Mouse (Mus musculus) forebrain, embryonic 15.5 days (tissue): ENCODE data around the gene Folr1. TPM values are rescaled to one million over a fixed set of nuclear protein-coding genes. Genes with fewer than 3 reads are reported as not detected.
A peak's percentile ranks its signal among the peaks of the same experiment; 100 is the strongest.

Experiments used
- ATAC-seq: fragments of 200-750 bp; cut with Nextera tagmentation; replicated peaks from 2 replicates; pipeline ENCODE4 v1.8.0; 2017; ENCODE audit warnings: mild to moderate bottlenecking, moderate TSS enrichment, moderate library complexity
- H3K27ac ChIP-seq: fragments of 300-500 bp; sonication (generic); replicated peaks from 2 replicates; pipeline ENCODE4 v1.5.1; 2015; ENCODE audit warnings: mild to moderate bottlenecking, inconsistent platforms
- H3K27me3 ChIP-seq: fragments of 300-500 bp; sonication (generic); 2 replicates; pipeline ENCODE4 v1.6.1; 2015; ENCODE audit warnings: inconsistent platforms
- H3K36me3 ChIP-seq: fragments of 300-500 bp; sonication (generic); 2 replicates; pipeline ENCODE4 v1.6.1; 2015; ENCODE audit warnings: mild to moderate bottlenecking, inconsistent platforms
- H3K4me1 ChIP-seq: fragments of 300-500 bp; sonication (generic); 2 replicates; pipeline ENCODE4 v1.6.1; 2015; ENCODE audit warnings: inconsistent platforms
- H3K4me2 ChIP-seq: fragments of 300-500 bp; sonication (generic); replicated peaks from 2 replicates; pipeline ENCODE4 v1.6.1; 2015; ENCODE audit warnings: mild to moderate bottlenecking, inconsistent platforms
- H3K4me3 ChIP-seq: fragments of 300-500 bp; sonication (generic); 2 replicates; pipeline ENCODE4 v1.5.1; 2015; ENCODE audit warnings: mild to moderate bottlenecking, inconsistent platforms
- H3K9ac ChIP-seq: fragments of 300-500 bp; sonication (generic); replicated peaks from 2 replicates; pipeline ENCODE4 v1.6.1; 2015; ENCODE audit warnings: mild to moderate bottlenecking, inconsistent platforms
- H3K9me3 ChIP-seq: fragments of 300-500 bp; sonication (generic); 2 replicates; pipeline ENCODE4 v1.6.1; 2016; ENCODE audit warnings: inconsistent platforms
- WGBS: fragments of 180-500 bp; shearing (Covaris S2); methylation state at CpG from one replicate; pipeline ENCODE4 v1.1.7; 2015; ENCODE audit warnings: mixed read lengths; 5-methylcytosine and 5-hydroxymethylcytosine counted together
- microRNA-seq: library from miRNA; unstranded; fragments of <30 nt; microRNA quantifications from one replicate; pipeline ENCODE4, GENCODE M21; 2016
- polyA plus RNA-seq: library from polyadenylated mRNA; unstranded; fragments of >200 nt; fragmentation: Nextera tagmentation; extraction: Ambion mirVana; gene quantifications from 2 replicates; pipeline ENCODE4 v1.2.1, GENCODE M21; 2015

The Folr1 gene
- polyA plus RNA-seq, 1 experiment from 2014 or later: 30.4 TPM

- WGBS: 32% methylated on average over 32 of the region's 32 CpGs
- H3K36me3 ChIP-seq: peaks cover 7% of the 10 kb centered on the region; the same call in 1 of the 2 replicates
- no peak overlapping the region for H3K27ac ChIP-seq
- no peak overlapping the region for H3K9ac ChIP-seq
- 0 out of 2 replicates have a peak, but pooled peaks have one; percentile 14 for ATAC-seq
- no peaks in the 10 kb centered on the region for H3K9me3 ChIP-seq
- H3K4me2 ChIP-seq: no peak overlapping the region
- no peak overlapping the region for H3K4me3 ChIP-seq
- peaks cover 24% of the 10 kb centered on the region for H3K4me1 ChIP-seq
- peaks cover 43% of the 10 kb centered on the region for H3K27me3 ChIP-seq
Measured at GRCm38 (mm10) chr7:101822836-101823757, 47.5 kb downstream of the Folr1 start.

- H3K9me3 ChIP-seq: no peaks in the 10 kb centered on the region
- WGBS: under 1% methylated on average over 71 of the region's 71 CpGs
- ATAC-seq: peak; percentile 63
Measured at GRCm38 (mm10) chr7:101821571-101822501, 48.8 kb downstream of the Folr1 start.

DNA sequence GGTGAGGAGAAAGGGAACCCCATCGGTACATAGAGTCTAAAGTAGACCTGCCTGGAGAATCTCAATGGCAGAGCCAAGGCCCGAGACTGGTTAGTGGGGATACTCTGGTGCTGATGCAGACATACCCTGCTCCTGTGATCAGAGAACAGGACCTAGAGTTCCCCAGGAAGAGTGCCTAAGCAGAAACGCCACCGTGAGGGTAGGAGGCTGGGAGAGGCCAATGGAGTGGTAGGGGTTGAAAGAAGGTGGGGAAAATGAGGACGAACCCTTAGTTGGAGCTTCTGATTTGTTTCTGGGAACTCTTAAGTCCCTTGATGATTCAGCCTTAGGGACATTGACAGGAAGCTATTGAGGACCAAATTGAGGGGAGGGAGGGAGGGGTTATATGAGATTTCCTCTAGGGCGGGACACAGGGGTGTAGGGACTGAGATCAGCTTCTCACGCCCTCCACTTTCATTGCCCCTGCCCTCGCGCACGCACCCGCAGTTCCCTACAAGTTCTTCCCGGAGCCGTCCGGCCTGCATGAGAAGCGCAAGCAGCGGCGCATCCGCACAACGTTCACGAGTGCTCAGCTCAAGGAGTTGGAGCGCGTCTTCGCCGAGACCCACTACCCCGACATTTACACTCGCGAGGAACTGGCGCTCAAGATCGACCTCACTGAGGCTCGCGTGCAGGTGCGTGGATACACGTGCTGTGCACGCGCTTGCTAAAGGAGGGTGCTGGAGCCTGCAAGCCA lies 50.1 kb downstream of the Folr1 start:
- 3% methylated on average over 35 of the region's 35 CpGs for WGBS
- no peak for ATAC-seq
- H3K4me1 ChIP-seq: peaks cover 28% of the 10 kb centered on the region
- H3K36me3 ChIP-seq: no peaks in the 10 kb centered on the region
- H3K4me2 ChIP-seq: peak overlapping the region; percentile 63
- H3K27me3 ChIP-seq: peaks cover 64% of the 10 kb centered on the region
- no peak overlapping the region for H3K27ac ChIP-seq
- H3K9ac ChIP-seq: no peak overlapping the region
- H3K4me3 ChIP-seq: peak overlapping the region; percentile 34
- no peaks in the 10 kb centered on the region for H3K9me3 ChIP-seq

More at GRCm38 (mm10) chr7:101821571-101822501, 48.8 kb downstream of the Folr1 start:
- Histone ChIP-seq H3K27me3 (peaks cover 55% of the 10 kb centered on the region), H3K4me3 (peak overlapping the region; percentile 34), H3K36me3 (0 out of 2 replicates have a peak, but pooled peaks cover 3% of the 10 kb centered on the region), H3K4me1 (peaks cover 28% of the 10 kb centered on the region), H3K4me2 (peak overlapping the region; percentile 63), H3K9ac (peak overlapping the region; percentile 38; the same call in 1 of the 2 replicates), H3K27ac (no peak overlapping the region)

DNA sequence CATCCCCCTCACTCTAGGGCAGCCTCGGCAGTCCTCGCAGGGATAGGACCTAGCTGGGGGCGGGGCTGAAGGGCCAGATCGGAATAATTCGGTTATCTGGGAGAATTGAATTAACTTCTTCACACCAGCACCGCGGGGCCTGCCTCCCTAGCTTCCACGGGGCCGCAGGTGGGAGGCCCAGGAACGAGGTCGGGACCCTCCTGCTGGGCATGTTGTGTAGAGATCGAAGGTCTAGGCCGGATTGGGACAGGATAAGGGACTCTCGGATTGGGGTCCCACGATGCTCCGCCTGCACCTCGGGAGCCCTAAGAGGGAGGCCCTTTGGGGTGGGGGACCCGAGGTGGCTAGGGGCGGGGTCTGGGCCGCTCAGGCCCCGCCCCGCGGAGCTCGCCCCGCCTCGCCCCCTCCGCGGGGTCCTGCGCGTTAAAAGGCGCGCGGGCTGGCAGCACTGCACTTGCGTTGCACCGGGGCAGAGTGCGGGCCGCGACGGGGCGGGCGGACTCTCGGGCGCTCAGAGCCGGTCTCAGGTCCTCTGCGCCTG lies 52.7 kb downstream of the Folr1 start, which contains the start of gene Phox2a:
Phox2a (plus strand) TSS at position 453 of the 541 bp plus-strand sequence.
- Histone ChIP-seq H3K4me2 (peak within 1 kb of the TSS; percentile 41), H3K9me3 (no peaks in the 10 kb centered on the region), H3K4me1 (peaks cover 28% of the 10 kb centered on the region), H3K9ac (no peak within 1 kb of the TSS), H3K27me3 (peaks cover 62% of the 10 kb centered on the region), H3K36me3 (no peaks in the 10 kb centered on the region), H3K27ac (no peak within 1 kb of the TSS), H3K4me3 (peak within 1 kb of the TSS; percentile 31)
- ATAC-seq: 0 out of 2 replicates have a peak, but pooled peaks have one; percentile 23
- 1% methylated on average over 44 of the region's 45 CpGs for WGBS

Small RNAs within 50 kb of the gene (microRNA-seq; reads per million reads assigned to microRNA genes)
- not detected for gene Gm22655

Other genes starting within 250 kb of the Folr1 start
- 41.8 and 48.0 TPM in 2 replicates for gene Clpb, start 207.2 kb downstream of the Folr1 start, polyA plus RNA-seq
- not detected in 2 replicates for gene Phox2a, start 52.5 kb downstream of the Folr1 start, polyA plus RNA-seq
- 18.0 and 22.3 TPM in 2 replicates for gene Inppl1, start 32.6 kb downstream of the Folr1 start, polyA plus RNA-seq
- gene Folr2, start 13.6 kb downstream of the Folr1 start, polyA plus RNA-seq: 1.2 and 1.6 TPM in 2 replicates
- 71.1 and 74.3 TPM in 2 replicates for gene Anapc15, start 7.1 kb downstream of the Folr1 start, polyA plus RNA-seq
- gene Lamtor1, start 35.1 kb upstream of the Folr1 start, polyA plus RNA-seq: 165 and 167 TPM in 2 replicates
- gene Tomt, start 35.6 kb upstream of the Folr1 start, polyA plus RNA-seq: 0.24 and 0.47 TPM in 2 replicates
- gene Lrrc51, start 63.1 kb upstream of the Folr1 start, polyA plus RNA-seq: 9.5 and 12.7 TPM in 2 replicates
- 63.3 and 65.1 TPM in 2 replicates for gene Numa1, start 63.3 kb upstream of the Folr1 start, polyA plus RNA-seq
- 3.4 and 4.4 TPM in 2 replicates for gene Il18bp, start 147.9 kb upstream of the Folr1 start, polyA plus RNA-seq
- 32.1 and 33.0 TPM in 2 replicates for gene Rnf121, start 194.7 kb upstream of the Folr1 start, polyA plus RNA-seq
- 40.3 TPM in 2 replicates for gene Xndc1, start 194.7 kb upstream of the Folr1 start, polyA plus RNA-seq
- 1.5 and 1.9 TPM in 2 replicates for gene Xntrpc, start 194.9 kb upstream of the Folr1 start, polyA plus RNA-seq
- 0.29 TPM in 1 of 2 replicates, not detected in the other for gene Trpc2, start 212.3 kb upstream of the Folr1 start, polyA plus RNA-seq
- 0.17 and 0.28 TPM in 2 replicates for gene Art1, start 231.0 kb upstream of the Folr1 start, polyA plus RNA-seq
- gene Art5, start 238.7 kb upstream of the Folr1 start, polyA plus RNA-seq: 0.83 and 0.97 TPM in 2 replicates
- not detected in 2 replicates for gene Chrna10, start 246.0 kb upstream of the Folr1 start, polyA plus RNA-seq